Mouse (Mus musculus) left cerebral cortex, postnatal 14 days (tissue): Measurements from ENCODE around the gene Cd47. TPM values are rescaled to one million over a fixed set of nuclear protein-coding genes. Genes with fewer than 3 reads are reported as not detected.

ENCODE experiments used
- DNase-seq, 2 experiments: peaks; one replicate each; pipeline ENCODE4 v3.0.0; 2021 to 2022; ENCODE audit warnings: low spot score in 2 of 2, mixed read lengths in 1 of 2
- intact Hi-C: fragments of 180-260 bp; cut with DNase I; formaldehyde crosslinking; loops from one replicate; pipeline ENCODE4 v1.15.1; 2025
- total RNA-seq, 2 experiments: library from RNA; stranded (reverse); gene quantifications; 2 replicates each; pipeline ENCODE4 v1.2.3; 2021

Cd47 gene
- total RNA-seq, 2 experiments from 2014 or later = 281 to 288 TPM

DNA sequence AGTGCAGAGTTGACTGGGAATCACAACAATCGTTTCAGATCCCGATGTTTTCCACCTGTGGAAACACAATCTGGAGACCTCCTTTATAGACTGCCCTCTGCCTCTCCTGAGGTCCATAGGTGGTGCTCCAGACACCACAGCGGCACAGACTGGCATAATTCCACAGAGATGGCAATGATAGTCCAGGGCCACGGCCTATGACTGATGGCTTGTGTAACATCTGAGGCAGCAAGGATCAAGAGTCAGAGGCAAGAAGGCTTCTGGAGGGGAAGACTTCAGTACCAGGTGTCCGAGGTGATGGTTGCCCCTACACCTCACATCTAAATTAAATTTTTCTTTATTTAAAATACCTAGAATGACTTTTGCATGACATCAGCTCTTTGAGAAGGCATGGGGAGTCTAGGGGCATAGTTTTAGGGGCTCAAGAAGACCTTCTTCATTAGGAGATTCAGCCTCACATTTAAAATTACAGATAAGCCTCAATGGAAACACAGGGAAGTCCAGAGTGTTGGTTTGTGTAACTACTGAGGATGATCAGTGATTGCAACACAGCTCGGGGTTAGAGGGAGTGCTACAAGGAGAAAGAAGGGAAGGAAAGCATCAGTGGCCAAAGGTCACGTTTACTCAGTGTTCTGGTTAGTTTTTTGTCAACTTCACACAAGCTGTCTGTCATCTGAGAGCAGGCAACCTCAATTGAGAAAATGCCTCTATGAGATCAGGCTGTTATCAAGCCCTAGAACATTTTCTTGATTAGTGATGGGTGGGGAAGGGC lies 156.4 kb downstream of the Cd47 start:
- DNase-seq = no peak
- intact Hi-C loops = no loop called here

DNA sequence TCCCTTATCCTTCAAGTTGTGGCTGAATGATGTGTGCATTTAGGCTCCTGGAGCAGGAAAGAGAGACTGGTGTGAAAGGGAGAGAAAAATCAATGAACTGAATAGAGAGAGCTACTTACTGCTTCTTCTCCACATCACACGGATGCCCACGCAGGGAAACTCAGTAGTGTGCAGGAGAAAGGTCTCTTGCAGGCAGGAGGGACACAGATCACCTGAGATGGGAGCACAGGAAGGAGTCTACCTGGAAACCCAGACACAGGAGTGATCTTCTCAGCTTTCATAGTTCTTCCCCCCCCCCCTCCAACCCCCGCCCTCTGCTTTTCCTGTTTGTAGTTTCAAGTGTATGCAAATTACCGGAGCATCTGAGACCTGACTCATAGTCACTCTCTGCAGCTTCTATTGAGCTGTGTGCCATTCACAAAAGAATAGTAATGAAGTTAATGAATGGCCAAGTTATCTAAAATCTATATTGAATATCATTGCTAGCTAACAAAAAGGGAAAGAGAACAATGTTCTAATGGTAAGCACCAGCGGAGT lies 158.6 kb downstream of the Cd47 start:
- intact Hi-C loops = no loop called here
- DNase-seq = no peak

DNA sequence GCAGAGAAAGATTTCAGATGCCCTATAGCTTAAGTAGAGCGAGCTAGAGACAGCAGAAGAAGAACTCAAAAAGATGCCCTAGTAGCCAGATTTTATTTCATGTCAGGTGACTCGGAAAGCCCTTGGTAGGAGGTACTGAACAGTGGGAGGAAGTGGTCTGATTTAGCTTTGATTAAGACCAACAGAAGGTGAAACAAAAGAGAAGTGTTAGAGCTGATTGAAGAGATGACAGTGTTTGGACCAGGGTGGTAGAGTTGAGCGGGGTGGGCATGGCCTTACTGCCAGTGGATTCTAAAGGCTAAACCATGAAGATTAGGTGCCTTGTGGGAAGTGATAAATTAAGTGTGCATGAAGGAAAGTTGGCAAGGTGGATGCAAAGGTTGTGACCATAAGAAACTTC lies 162.0 kb downstream of the Cd47 start:
- DNase-seq = no peak
- intact Hi-C loops = no loop called here

DNA sequence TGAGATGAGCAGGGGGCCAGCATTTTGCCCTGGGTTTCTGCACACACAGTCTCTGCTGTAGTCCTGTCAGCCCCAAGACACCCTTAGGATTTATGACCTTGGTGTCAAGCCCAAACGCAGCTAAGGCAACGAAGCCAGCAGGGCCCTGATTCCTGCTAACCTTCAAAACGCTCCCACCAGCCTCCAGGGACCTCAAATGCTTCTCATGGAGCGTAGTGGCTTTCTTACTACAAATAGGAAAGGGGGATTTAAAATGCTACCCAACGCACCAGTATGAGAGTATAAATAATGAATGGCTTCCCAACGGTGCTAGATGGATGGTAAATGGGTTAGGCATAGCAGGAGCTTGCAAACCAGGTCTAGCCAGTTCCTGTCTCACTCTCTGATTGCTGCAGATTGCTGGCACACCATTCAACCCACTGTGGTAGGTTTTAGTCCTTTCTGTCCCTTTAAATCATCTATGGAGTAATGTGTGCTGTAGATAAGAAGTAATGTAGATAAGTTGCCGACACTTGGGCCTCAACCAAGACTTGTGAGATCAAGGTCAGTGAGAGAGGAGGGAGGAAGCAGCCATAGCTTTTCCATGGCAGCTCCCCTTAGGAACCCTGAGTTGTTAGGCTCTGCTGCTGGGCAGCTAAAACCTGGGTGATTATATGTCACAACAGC lies 164.1 kb downstream of the Cd47 start:
- DNase-seq = no peak
- intact Hi-C loops = no loop called here

Other genes with a start within 250 kb of the Cd47 start
- gene Ift57, start 101.3 kb upstream of the Cd47 start, total RNA-seq = 10 to 100 TPM; 57.1 to 61.2 TPM